ENCODE assay signal across 17 mouse cellular contexts in genomic region chr13:43321492-43321891, GRCm38 (mm10). TPM values are rescaled to one million over a fixed set of nuclear protein-coding genes. Genes with fewer than 3 reads are reported as not detected.
A peak's percentile ranks its signal among the peaks of the same experiment; 100 is the strongest.
DNase-seq lines count a peak whose midpoint lies in the region; ATAC-seq and TF ChIP-seq lines count a peak whose summit lies in the region.
"Had no signal": no experiment of that assay in that cellular context is flagged by ENCODE, and none has a peak within 500 bp of the region (broad histone marks: within the 10 kb centered on the region; RNA-seq: fewer than 3 reads in every experiment).

No protein-coding gene starts in this region.

- H3K9ac ChIP-seq in intestine, postnatal 0 days (ENCODE audit: low read depth, low read length) = no peak overlapping the region
- H3K9ac ChIP-seq in intestine, embryonic 16.5 days (ENCODE audit: low read depth, low read length) = no peak overlapping the region
- H3K9ac ChIP-seq in ES-E14 (ENCODE audit: insufficient read depth, low read depth, low read length, poor library complexity, severe bottlenecking) = no peak overlapping the region
- no peak overlapping the region for H3K9ac ChIP-seq in stomach, postnatal 0 days (ENCODE audit: low read length)
- H3K9ac ChIP-seq: neural tube, embryonic 15.5 days had no signal

- no peak for ATAC-seq in intestine, postnatal 0 days
- ATAC-seq in intestine, embryonic 16.5 days = no peak
- ATAC-seq in stomach, postnatal 0 days (ENCODE audit: low FRiP score, low TSS enrichment) = no peak
- ATAC-seq: activated CD4-positive, CD25-positive, alpha-beta regulatory T cell, adult 4 months; forebrain, embryonic 16.5 days had no signal

- in situ Hi-C loops in ES-E14 (cut with MboI; ENCODE audit: low sequenced_read_pairs in 2 of 2, unreplicated experiment in 2 of 2) = loop anchor here in 1 of 2 experiments (10.0 kb wide), 2 partner anchors 117 to 147 kb away; partner anchors contain the start of gene Tbc1d7

- no peak for TF ChIP-seq EP300 in stomach, postnatal 0 days (optimal IDR thresholded peaks at IDR 0.05)

- H3K27ac ChIP-seq in intestine, postnatal 0 days (ENCODE audit: low read depth, low read length) = no peak overlapping the region
- H3K27ac ChIP-seq in intestine, embryonic 16.5 days (ENCODE audit: low read length) = no peak overlapping the region
- H3K27ac ChIP-seq in ES-E14 (ENCODE audit: insufficient read depth, low read depth, low read length, poor library complexity, severe bottlenecking) = no peak overlapping the region
- H3K27ac ChIP-seq in stomach, postnatal 0 days (replicated peaks) = no peak overlapping the region
- H3K27ac ChIP-seq: heart, embryonic 10.5 days; neural tube, embryonic 15.5 days had no signal

- no peaks in the 10 kb centered on the region for H3K27me3 ChIP-seq in intestine, postnatal 0 days (replicated peaks; ENCODE audit: control insufficient read depth, insufficient read depth, low read length)
- no peaks in the 10 kb centered on the region for H3K27me3 ChIP-seq in intestine, embryonic 16.5 days (replicated peaks; ENCODE audit: control insufficient read depth, insufficient read depth, low read length)
- H3K27me3 ChIP-seq in stomach, postnatal 0 days (ENCODE audit: control insufficient read depth, insufficient read depth, low read length) = no peaks in the 10 kb centered on the region
- H3K27me3 ChIP-seq: neural tube, embryonic 15.5 days had no signal

- H3K4me3 ChIP-seq in intestine, postnatal 0 days (ENCODE audit: low read depth, low read length) = no peak overlapping the region
- H3K4me3 ChIP-seq in intestine, embryonic 16.5 days (ENCODE audit: low read length) = no peak overlapping the region
- no peak overlapping the region for H3K4me3 ChIP-seq in ES-E14 (ENCODE audit: insufficient read depth in 1 of 2, low read depth in 1 of 2, low read length in 2 of 2, poor library complexity in 1 of 2, severe bottlenecking in 1 of 2)
- no peak overlapping the region for H3K4me3 ChIP-seq in stomach, postnatal 0 days (ENCODE audit: low read depth, low read length)
- H3K4me3 ChIP-seq: heart, embryonic 10.5 days; neural tube, embryonic 15.5 days had no signal

- H3K4me1 ChIP-seq in intestine, postnatal 0 days (replicated peaks; ENCODE audit: control insufficient read depth, insufficient read depth, low read length) = no peaks in the 10 kb centered on the region
- no peaks in the 10 kb centered on the region for H3K4me1 ChIP-seq in intestine, embryonic 16.5 days (ENCODE audit: control insufficient read depth, insufficient read depth, low read length)
- H3K4me1 ChIP-seq in ES-E14 (ENCODE audit: control insufficient read depth in 2 of 2, insufficient read depth in 2 of 2, low read length in 2 of 2, poor library complexity in 1 of 2) = peaks cover 0 to 3% of the 10 kb centered on the region in 2 experiments; a peak in 2 of 4 replicates
- H3K4me1 ChIP-seq in stomach, postnatal 0 days (replicated peaks; ENCODE audit: control insufficient read depth, insufficient read depth) = no peaks in the 10 kb centered on the region
- H3K4me1 ChIP-seq: heart, embryonic 10.5 days; neural tube, embryonic 15.5 days had no signal

- TF ChIP-seq CTCF in intestine, postnatal 0 days (IDR thresholded peaks at IDR 0.05; ENCODE audit: low read depth) = peak; percentile 53
- TF ChIP-seq CTCF in stomach, postnatal 0 days (IDR thresholded peaks at IDR 0.05; ENCODE audit: low read depth) = peak; percentile 51

- H3K9me3 ChIP-seq in intestine, postnatal 0 days (ENCODE audit: control insufficient read depth) = no peaks in the 10 kb centered on the region
- H3K9me3 ChIP-seq in intestine, embryonic 16.5 days (ENCODE audit: control insufficient read depth, low read length) = no peaks in the 10 kb centered on the region
- no peaks in the 10 kb centered on the region for H3K9me3 ChIP-seq in ES-E14 (ENCODE audit: control insufficient read depth, insufficient read depth, low read depth, low read length)
- H3K9me3 ChIP-seq in stomach, postnatal 0 days (ENCODE audit: control insufficient read depth, low read length) = no peaks in the 10 kb centered on the region
- H3K9me3 ChIP-seq: heart, embryonic 10.5 days; neural tube, embryonic 15.5 days had no signal

- peak; percentile 23 for DNase-seq in thymus, postnatal 14 days
- DNase-seq in thymus, postnatal 36 days = no peak
- DNase-seq in ES-E14 (ENCODE audit: low read depth, low spot score) (no peak), MN1 (ENCODE audit: low spot score) (no peak)
- DNase-seq in stomach, postnatal 0 days (ENCODE audit: low spot score) = no peak
- DNase-seq: adrenal gland, postnatal 25 days; cerebellum, postnatal 14 days; gastrocnemius, postnatal 10 days; heart, postnatal 36 days; kidney, postnatal 10 days; liver had no signal

- no peak overlapping the region for H3K4me2 ChIP-seq in intestine, postnatal 0 days (replicated peaks; ENCODE audit: low read depth)
- H3K4me2 ChIP-seq in intestine, embryonic 16.5 days (ENCODE audit: low read depth, low read length) = no peak overlapping the region
- no peak overlapping the region for H3K4me2 ChIP-seq in stomach, postnatal 0 days (replicated peaks; ENCODE audit: low read depth)
- H3K4me2 ChIP-seq: neural tube, embryonic 15.5 days had no signal

- WGBS in intestine, postnatal 0 days = 68% methylated on average over 2 of the region's 2 CpGs
- WGBS in intestine, embryonic 16.5 days = 76% methylated on average over 2 of the region's 2 CpGs
- WGBS in stomach, postnatal 0 days = 82% methylated on average over 2 of the region's 2 CpGs

- no peaks in the 10 kb centered on the region for H3K36me3 ChIP-seq in intestine, postnatal 0 days (ENCODE audit: control insufficient read depth, insufficient read depth)
- H3K36me3 ChIP-seq in intestine, embryonic 16.5 days (ENCODE audit: control insufficient read depth, insufficient read depth, low read length) = no peaks in the 10 kb centered on the region
- no peaks in the 10 kb centered on the region for H3K36me3 ChIP-seq in ES-E14 (ENCODE audit: control insufficient read depth, insufficient read depth, low read length, poor library complexity, severe bottlenecking)
- H3K36me3 ChIP-seq in stomach, postnatal 0 days (ENCODE audit: control insufficient read depth, insufficient read depth, low read length) = no peaks in the 10 kb centered on the region
- H3K36me3 ChIP-seq: heart, embryonic 10.5 days; neural tube, embryonic 15.5 days had no signal

TF ChIP-seq in ES-E14, 5 proteins besides CTCF, POLR2A, EP300 and RAD21:
- TF ChIP-seq ZNF384 (IDR thresholded peaks at IDR 0.05; ENCODE audit: low read depth, low read length) (0 out of 2 replicates have a peak, but pooled peaks have one; percentile 56), CHD2 (IDR thresholded peaks at IDR 0.05; ENCODE audit: low read depth, low read length) (no peak)

RNA-seq across cellular contexts. Expression of gene Gfod1, which starts 17.5 kb away (rescaled TPM):
- polyA plus RNA-seq in intestine, postnatal 0 days (2015; fragmentation: Nextera tagmentation; extraction: Ambion mirVana) = 0.43 and 0.50 TPM in 2 replicates
- polyA plus RNA-seq in intestine, embryonic 16.5 days (2015; fragmentation: Nextera tagmentation; extraction: Ambion mirVana) = 0.13 and 0.18 TPM in 2 replicates
- total RNA-seq in ES-E14 (2012; rRNA removed) = 4.8 and 6.3 TPM in 2 replicates
- polyA plus RNA-seq in stomach, postnatal 0 days (2015; fragmentation: Nextera tagmentation; extraction: Ambion mirVana) = 0.57 and 1.1 TPM in 2 replicates

RNA-seq across cellular contexts. Expression of gene Sirt5, which starts 43.8 kb away (rescaled TPM):
- polyA plus RNA-seq in intestine, postnatal 0 days (2015; fragmentation: Nextera tagmentation; extraction: Ambion mirVana) = 10.2 and 10.3 TPM in 2 replicates
- polyA plus RNA-seq in intestine, embryonic 16.5 days (2015; fragmentation: Nextera tagmentation; extraction: Ambion mirVana) = 17.1 and 20.4 TPM in 2 replicates
- 8.5 and 8.6 TPM in 2 replicates for total RNA-seq in ES-E14 (2012; rRNA removed)
- 12.5 and 13.6 TPM in 2 replicates for polyA plus RNA-seq in stomach, postnatal 0 days (2015; fragmentation: Nextera tagmentation; extraction: Ambion mirVana)
